Mouse (Mus musculus): ENCODE measurements at regions not wholly inside any gene's neighbourhood (a gene's known extent, or its start where the extent isn't known, plus 50 kb on each side); places are given as distances from the start of the nearest gene placed in this dataset.

GRCm38 (mm10) chr6:100493558-100493957 lies 177.4 kb downstream of the Shq1 start:
- H3K9me3 ChIP-seq, result no peaks in the 10 kb centered on the region
- WGBS, result 75% methylated on average over 1 of the region's 1 CpGs
- H3K4me1 ChIP-seq, result no peaks in the 10 kb centered on the region
- H3K27ac ChIP-seq, result no peak overlapping the region
- no peaks in the 10 kb centered on the region for H3K36me3 ChIP-seq
- H3K4me3 ChIP-seq, result no peak overlapping the region
- H3K27me3 ChIP-seq, result peaks cover 5% of the 10 kb centered on the region; the same call in 1 of the 2 replicates
- H3K4me2 ChIP-seq (replicated peaks), result no peak overlapping the region
- no peak for ATAC-seq (ENCODE audit: insufficient number of reproducible peaks, insufficient read depth, low FRiP score, low TSS enrichment)
- no peak overlapping the region for H3K9ac ChIP-seq

GRCm38 (mm10) chr6:100491811-100492210 lies 179.1 kb downstream of the Shq1 start:
- no peak overlapping the region for H3K27ac ChIP-seq
- H3K27me3 ChIP-seq, result peaks cover 5% of the 10 kb centered on the region; the same call in 1 of the 2 replicates
- no peaks in the 10 kb centered on the region for H3K9me3 ChIP-seq
- H3K36me3 ChIP-seq, result no peaks in the 10 kb centered on the region
- H3K9ac ChIP-seq, result no peak overlapping the region
- no peaks in the 10 kb centered on the region for H3K4me1 ChIP-seq
- WGBS, result 95% methylated on average over 6 of the region's 6 CpGs
- no peak overlapping the region for H3K4me3 ChIP-seq
- no peak for ATAC-seq (ENCODE audit: insufficient number of reproducible peaks, insufficient read depth, low FRiP score, low TSS enrichment)
- H3K4me2 ChIP-seq (replicated peaks), result no peak overlapping the region

- WGBS, result 94% methylated on average over 7 of the region's 7 CpGs
Measured at GRCm38 (mm10) chr6:100490920-100491712, 179.8 kb downstream of the Shq1 start.

GRCm38 (mm10) chr6:100483836-100484235 lies 187.1 kb downstream of the Shq1 start:
- Histone ChIP-seq H3K9me3 (peaks cover 4% of the 10 kb centered on the region; the same call in 1 of the 2 replicates), H3K36me3 (no peaks in the 10 kb centered on the region), H3K27ac (peak overlapping the region; percentile 74), H3K4me3 (no peak overlapping the region), H3K27me3 (no peaks in the 10 kb centered on the region), H3K4me1 (peaks cover 23% of the 10 kb centered on the region), H3K9ac (no peak overlapping the region), H3K4me2 (replicated peaks) (peak overlapping the region; percentile 25)
- 50% methylated on average over 3 of the region's 3 CpGs for WGBS
- ATAC-seq (ENCODE audit: insufficient number of reproducible peaks, insufficient read depth, low FRiP score, low TSS enrichment), result no peak

More at GRCm38 (mm10) chr6:100490920-100491712, 179.8 kb downstream of the Shq1 start:
- Histone ChIP-seq H3K9ac (no peak overlapping the region), H3K27me3 (peaks cover 5% of the 10 kb centered on the region; the same call in 1 of the 2 replicates), H3K9me3 (no peaks in the 10 kb centered on the region), H3K36me3 (no peaks in the 10 kb centered on the region), H3K4me2 (replicated peaks) (no peak overlapping the region), H3K27ac (no peak overlapping the region), H3K4me1 (no peaks in the 10 kb centered on the region), H3K4me3 (no peak overlapping the region)
- no peak for ATAC-seq (ENCODE audit: insufficient number of reproducible peaks, insufficient read depth, low FRiP score, low TSS enrichment)

- H3K9ac ChIP-seq, result no peak overlapping the region
- peak overlapping the region; percentile 74 for H3K27ac ChIP-seq
- H3K36me3 ChIP-seq, result no peaks in the 10 kb centered on the region
- ATAC-seq (ENCODE audit: insufficient number of reproducible peaks, insufficient read depth, low FRiP score, low TSS enrichment), result peak; percentile 73
- H3K4me2 ChIP-seq (replicated peaks), result peak overlapping the region; percentile 25
- H3K4me3 ChIP-seq, result no peak overlapping the region
- WGBS, result 7% methylated on average over 14 of the region's 14 CpGs
- no peaks in the 10 kb centered on the region for H3K27me3 ChIP-seq
- peaks cover 23% of the 10 kb centered on the region for H3K4me1 ChIP-seq
- peaks cover 4% of the 10 kb centered on the region; the same call in 1 of the 2 replicates for H3K9me3 ChIP-seq
Measured at GRCm38 (mm10) chr6:100483084-100483810, 187.7 kb downstream of the Shq1 start.

- Histone ChIP-seq H3K4me1 (peaks cover 23% of the 10 kb centered on the region), H3K4me3 (no peak overlapping the region), H3K36me3 (no peaks in the 10 kb centered on the region), H3K9ac (no peak overlapping the region), H3K4me2 (replicated peaks) (no peak overlapping the region), H3K27ac (peak overlapping the region; percentile 72), H3K27me3 (no peaks in the 10 kb centered on the region), H3K9me3 (peaks cover 4% of the 10 kb centered on the region; the same call in 1 of the 2 replicates)
- ATAC-seq (ENCODE audit: insufficient number of reproducible peaks, insufficient read depth, low FRiP score, low TSS enrichment), result peak; percentile 11; the same call in 1 of the 2 replicates
- 12% methylated on average over 7 of the region's 7 CpGs for WGBS
Measured at GRCm38 (mm10) chr6:100482572-100482971, 188.4 kb downstream of the Shq1 start.

- H3K4me3 ChIP-seq, result no peak overlapping the region
- H3K4me1 ChIP-seq, result peaks cover 23% of the 10 kb centered on the region
- no peak for ATAC-seq (ENCODE audit: insufficient number of reproducible peaks, insufficient read depth, low FRiP score, low TSS enrichment)
- peaks cover 1% of the 10 kb centered on the region; the same call in 1 of the 2 replicates for H3K9me3 ChIP-seq
- 92% methylated on average over 3 of the region's 3 CpGs for WGBS
- H3K27ac ChIP-seq, result no peak overlapping the region
- no peak overlapping the region for H3K9ac ChIP-seq
- H3K36me3 ChIP-seq, result no peaks in the 10 kb centered on the region
- no peaks in the 10 kb centered on the region for H3K27me3 ChIP-seq
- H3K4me2 ChIP-seq (replicated peaks), result no peak overlapping the region
Measured at GRCm38 (mm10) chr6:100480525-100480924, 190.4 kb downstream of the Shq1 start.

- WGBS, result 66% methylated on average over 6 of the region's 6 CpGs
- Histone ChIP-seq H3K4me1 (peaks cover 23% of the 10 kb centered on the region), H3K4me3 (no peak overlapping the region), H3K9me3 (no peaks in the 10 kb centered on the region), H3K27ac (no peak overlapping the region), H3K27me3 (no peaks in the 10 kb centered on the region), H3K4me2 (replicated peaks) (no peak overlapping the region), H3K36me3 (no peaks in the 10 kb centered on the region), H3K9ac (no peak overlapping the region)
- ATAC-seq (ENCODE audit: insufficient number of reproducible peaks, insufficient read depth, low FRiP score, low TSS enrichment), result no peak
Measured at GRCm38 (mm10) chr6:100479881-100480280, 191.1 kb downstream of the Shq1 start.

GRCm38 (mm10) chr6:100479455-100479854 lies 191.5 kb downstream of the Shq1 start:
- no peak for ATAC-seq (ENCODE audit: insufficient number of reproducible peaks, insufficient read depth, low FRiP score, low TSS enrichment)
- Histone ChIP-seq H3K4me1 (peaks cover 23% of the 10 kb centered on the region), H3K36me3 (no peaks in the 10 kb centered on the region), H3K27ac (no peak overlapping the region), H3K9me3 (no peaks in the 10 kb centered on the region), H3K4me3 (no peak overlapping the region), H3K4me2 (replicated peaks) (no peak overlapping the region), H3K27me3 (no peaks in the 10 kb centered on the region), H3K9ac (no peak overlapping the region)
- 78% methylated on average over 4 of the region's 4 CpGs for WGBS

GRCm38 (mm10) chr6:100476550-100477366 lies 189.5 kb upstream of the Rybp start:
- Histone ChIP-seq H3K27me3 (no peaks in the 10 kb centered on the region), H3K9ac (no peak overlapping the region), H3K27ac (no peak overlapping the region), H3K36me3 (no peaks in the 10 kb centered on the region), H3K4me1 (0 out of 2 replicates have a peak, but pooled peaks cover 4% of the 10 kb centered on the region), H3K9me3 (peaks cover 7% of the 10 kb centered on the region; the same call in 1 of the 2 replicates), H3K4me3 (no peak overlapping the region), H3K4me2 (replicated peaks) (no peak overlapping the region)
- 73% methylated on average over 6 of the region's 6 CpGs for WGBS
- no peak for ATAC-seq (ENCODE audit: insufficient number of reproducible peaks, insufficient read depth, low FRiP score, low TSS enrichment)

- 58% methylated on average over 4 of the region's 4 CpGs for WGBS
- Histone ChIP-seq H3K9ac (no peak overlapping the region), H3K27me3 (no peaks in the 10 kb centered on the region), H3K9me3 (peaks cover 11% of the 10 kb centered on the region; the same call in 1 of the 2 replicates), H3K4me2 (replicated peaks) (no peak overlapping the region), H3K27ac (no peak overlapping the region), H3K4me3 (no peak overlapping the region), H3K4me1 (no peaks in the 10 kb centered on the region), H3K36me3 (no peaks in the 10 kb centered on the region)
- no peak for ATAC-seq (ENCODE audit: insufficient number of reproducible peaks, insufficient read depth, low FRiP score, low TSS enrichment)
Measured at GRCm38 (mm10) chr6:100475341-100475955, 188.2 kb upstream of the Rybp start.
